In the genomic region with DNA sequence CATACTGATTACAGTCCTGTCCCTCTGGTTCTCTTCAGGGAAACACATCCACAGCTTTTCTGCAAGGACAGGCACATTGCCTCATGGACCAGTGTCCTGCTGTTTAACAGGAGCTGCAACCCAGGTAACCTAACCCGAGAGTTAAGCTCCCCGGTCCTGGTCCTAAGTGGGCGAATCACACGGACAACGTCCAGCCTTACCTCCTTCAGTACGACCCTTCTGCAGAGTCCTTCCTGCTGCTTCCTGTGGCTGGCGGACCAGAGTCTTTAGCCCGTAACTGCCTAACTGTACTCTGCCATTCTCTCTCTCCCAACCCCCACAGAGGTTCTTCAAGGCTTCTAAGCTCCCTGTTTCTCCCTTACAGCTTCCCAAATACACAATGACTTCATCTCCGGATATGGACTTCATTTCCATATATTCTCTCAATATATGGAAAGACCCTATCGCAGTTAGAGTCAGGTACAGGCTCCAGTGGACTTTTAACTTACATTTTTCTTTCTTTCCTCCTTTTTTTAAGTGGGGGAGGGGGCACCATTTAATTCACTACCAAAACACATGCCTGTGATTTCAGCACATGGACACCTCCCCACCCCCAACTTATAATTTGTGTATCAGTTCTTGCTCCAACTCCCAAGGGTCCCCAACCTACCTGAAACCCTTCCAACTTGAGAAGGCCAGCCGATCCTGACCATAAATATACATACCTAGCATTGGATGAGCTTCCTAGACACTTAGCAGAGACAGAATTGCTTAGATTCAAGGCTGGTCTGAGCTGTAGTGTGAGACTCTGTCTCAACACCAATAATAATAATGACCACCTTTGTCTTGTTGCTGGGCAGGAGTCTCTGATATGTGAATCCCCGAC, we compare ENCODE assay signal across 10 mouse cellular contexts. TPM values are rescaled to one million over a fixed set of nuclear protein-coding genes. Genes with fewer than 3 reads are reported as not detected.
DNase-seq lines count a peak whose midpoint lies in the region; ATAC-seq and TF ChIP-seq lines count a peak whose summit lies in the region.
"Had no signal": no experiment of that assay in that cellular context is flagged by ENCODE, and none has a peak within 500 bp of the region (broad histone marks: within the 10 kb centered on the region; RNA-seq: fewer than 3 reads in every experiment).

No protein-coding gene starts in this region.

- no peak overlapping the region for H3K9ac ChIP-seq in liver, embryonic 12.5 days
- H3K9ac ChIP-seq in liver, postnatal 0 days (replicated peaks): no peak overlapping the region
- H3K9ac ChIP-seq in forebrain, embryonic 14.5 days (ENCODE audit: low read length): 0 out of 2 replicates have a peak overlapping the region, but pooled peaks have one; percentile 2
- H3K9ac ChIP-seq in midbrain, embryonic 13.5 days (replicated peaks): peak overlapping the region; percentile 42; the same call in 1 of the 2 replicates

- no peaks in the 10 kb centered on the region for H3K36me3 ChIP-seq in liver, embryonic 12.5 days
- H3K36me3 ChIP-seq in liver, postnatal 0 days (replicated peaks; ENCODE audit: insufficient read depth, low read length): no peaks in the 10 kb centered on the region
- H3K36me3 ChIP-seq in forebrain, embryonic 14.5 days (ENCODE audit: control insufficient read depth, insufficient read depth, low read length): no peaks in the 10 kb centered on the region
- H3K36me3 ChIP-seq in midbrain, embryonic 13.5 days: no peaks in the 10 kb centered on the region

- DNase-seq in heart, adult 11 months: peak; percentile 88
- no peak for DNase-seq in heart, postnatal 36 days
- DNase-seq in liver, postnatal 0 days: no peak
- no peak for DNase-seq in forebrain, embryonic 14.5 days (ENCODE audit: low spot score)
- no peak for DNase-seq in adrenal gland, adult 18-20 months (ENCODE audit: low spot score in 2 of 2)
- DNase-seq in retina, embryonic 14.5 days (ENCODE audit: low spot score): no peak

- H3K4me1 ChIP-seq in liver, embryonic 12.5 days: peaks cover 79% of the 10 kb centered on the region
- H3K4me1 ChIP-seq in liver, postnatal 0 days (ENCODE audit: insufficient read depth): peaks cover 47% of the 10 kb centered on the region
- H3K4me1 ChIP-seq in forebrain, embryonic 14.5 days (ENCODE audit: control insufficient read depth, insufficient read depth, low read length): peaks cover 40% of the 10 kb centered on the region
- peaks cover 71% of the 10 kb centered on the region for H3K4me1 ChIP-seq in midbrain, embryonic 13.5 days (replicated peaks)

- TF ChIP-seq CTCF in liver, postnatal 0 days (IDR thresholded peaks at IDR 0.05; ENCODE audit: low read depth): no peak

- WGBS in liver, embryonic 12.5 days (ENCODE audit: insufficient replicate concordance): 32% methylated on average over 12 of the region's 12 CpGs
- 41% methylated on average over 12 of the region's 12 CpGs for WGBS in liver, postnatal 0 days (ENCODE audit: insufficient replicate concordance)
- WGBS in forebrain, embryonic 14.5 days: 66% methylated on average over 12 of the region's 12 CpGs
- WGBS in midbrain, embryonic 13.5 days: 53% methylated on average over 12 of the region's 12 CpGs

- no peak overlapping the region for H3K4me3 ChIP-seq in liver, embryonic 12.5 days
- H3K4me3 ChIP-seq in liver, postnatal 0 days (ENCODE audit: low read depth, low read length): no peak overlapping the region
- H3K4me3 ChIP-seq in forebrain, embryonic 14.5 days (ENCODE audit: low read depth, low read length): no peak overlapping the region
- H3K4me3 ChIP-seq in midbrain, embryonic 13.5 days (replicated peaks): no peak overlapping the region
- H3K4me3 ChIP-seq: left cerebral cortex, adult 2 months had no signal

- no peaks in the 10 kb centered on the region for H3K9me3 ChIP-seq in liver, embryonic 12.5 days (replicated peaks)
- no peaks in the 10 kb centered on the region for H3K9me3 ChIP-seq in liver, postnatal 0 days (ENCODE audit: low read length)
- no peaks in the 10 kb centered on the region for H3K9me3 ChIP-seq in forebrain, embryonic 14.5 days (replicated peaks; ENCODE audit: control insufficient read depth, low read length)
- no peaks in the 10 kb centered on the region for H3K9me3 ChIP-seq in midbrain, embryonic 13.5 days

- H3K27ac ChIP-seq in liver, embryonic 12.5 days: peak overlapping the region; percentile 16; the same call in 1 of the 2 replicates
- H3K27ac ChIP-seq in liver, postnatal 0 days (ENCODE audit: low read depth): no peak overlapping the region
- H3K27ac ChIP-seq in forebrain, embryonic 14.5 days (ENCODE audit: low read depth, low read length): no peak overlapping the region
- H3K27ac ChIP-seq in midbrain, embryonic 13.5 days: peak overlapping the region; percentile 47; the same call in 1 of the 2 replicates

- no peak overlapping the region for H3K4me2 ChIP-seq in liver, embryonic 12.5 days
- no peak overlapping the region for H3K4me2 ChIP-seq in liver, postnatal 0 days (ENCODE audit: low read depth, low read length)
- H3K4me2 ChIP-seq in forebrain, embryonic 14.5 days (ENCODE audit: low read length): no peak overlapping the region
- H3K4me2 ChIP-seq in midbrain, embryonic 13.5 days (replicated peaks): 0 out of 2 replicates have a peak overlapping the region, but pooled peaks have one; percentile 0

- peaks cover 71% of the 10 kb centered on the region for H3K27me3 ChIP-seq in liver, embryonic 12.5 days (replicated peaks)
- peaks cover 18% of the 10 kb centered on the region for H3K27me3 ChIP-seq in liver, postnatal 0 days (ENCODE audit: insufficient read depth, low read length)
- no peaks in the 10 kb centered on the region for H3K27me3 ChIP-seq in forebrain, embryonic 14.5 days (replicated peaks; ENCODE audit: control insufficient read depth, insufficient read depth, low read length)
- H3K27me3 ChIP-seq in midbrain, embryonic 13.5 days: no peaks in the 10 kb centered on the region

- ATAC-seq in liver, embryonic 12.5 days: no peak
- ATAC-seq in liver, postnatal 0 days: no peak
- no peak for ATAC-seq in forebrain, embryonic 14.5 days
- ATAC-seq in midbrain, embryonic 13.5 days: no peak
- ATAC-seq: CD4-positive, CD25-positive, alpha-beta regulatory T cell, adult 4 months had no signal

- no peak for TF ChIP-seq EP300 in liver, postnatal 0 days (IDR thresholded peaks at IDR 0.05; ENCODE audit: low read depth)

- intact Hi-C loops in heart, postnatal 36 days (cut with DNase I): no loop called here

RNA-seq across cellular contexts. Expression of a gene that starts 11.6 kb away (rescaled TPM):
- 10 to 100 TPM in 1 of 2 experiments, 1 to 10 TPM in 1; 8.5 to 11.2 TPM for total RNA-seq in heart, postnatal 36 days (2021)
- 3.0 and 3.5 TPM in 2 replicates for polyA plus RNA-seq in liver, embryonic 12.5 days (2016; fragmentation: Nextera tagmentation; extraction: Ambion mirVana)
- polyA plus RNA-seq in liver, postnatal 0 days (2015; fragmentation: Nextera tagmentation; extraction: Ambion mirVana): 1.1 and 1.2 TPM in 2 replicates
- 12.6 and 14.5 TPM in 2 replicates for polyA plus RNA-seq in forebrain, embryonic 14.5 days (2014; fragmentation: Nextera tagmentation; extraction: Ambion mirVana)
- 17.4 and 19.5 TPM in 2 replicates for polyA plus RNA-seq in midbrain, embryonic 13.5 days (2015; fragmentation: Nextera tagmentation; extraction: Ambion mirVana)
- total RNA-seq in adrenal gland, adult 18-20 months (2021): 1 to 10 TPM; 7.8 to 8.9 TPM
- polyA plus RNA-seq: CD4-positive, CD25-positive, alpha-beta regulatory T cell, adult 4 months had no signal

Comparison
In these comparisons a context has a peak if more than half of its experiments do, and no peak if none do; other contexts are left out.
1. H3K27ac ChIP-seq: peak in liver, embryonic 12.5 days (single experiment) and midbrain, embryonic 13.5 days (single experiment); none in liver, postnatal 0 days (single experiment) and forebrain, embryonic 14.5 days (single experiment).
2. H3K9ac ChIP-seq: peak in forebrain, embryonic 14.5 days (single experiment) and midbrain, embryonic 13.5 days (single experiment); none in liver, embryonic 12.5 days (single experiment) and liver, postnatal 0 days (single experiment).